Mouse (Mus musculus): ENCODE data around the gene Mboat7. TPM values are rescaled to one million over a fixed set of nuclear protein-coding genes. Genes with fewer than 3 reads are reported as not detected.

Mboat7 gene
- polyA plus RNA-seq, 1 experiment from 2014 or later, result 62.4 TPM

GRCm38 (mm10) chr7:3665215-3666114, 27.9 kb downstream of the Mboat7 start, which contains the start of gene Leng1:
Gene Leng1, minus strand, starts transcription at chr7:3665840.
- no peaks in the 10 kb centered on the region for H3K27me3 ChIP-seq
- H3K36me3 ChIP-seq, result peaks cover 32% of the 10 kb centered on the region
- H3K27ac ChIP-seq (replicated peaks), result peak within 1 kb of the TSS; percentile 95
- WGBS, result 2% methylated on average over 45 of the region's 45 CpGs
- no peaks in the 10 kb centered on the region for H3K9me3 ChIP-seq (replicated peaks)
- peak within 1 kb of the TSS; percentile 78 for H3K4me3 ChIP-seq (replicated peaks)
- H3K4me1 ChIP-seq, result peaks cover 30% of the 10 kb centered on the region
- peak within 1 kb of the TSS; percentile 83 for H3K4me2 ChIP-seq (replicated peaks)
- peak within 1 kb of the TSS; percentile 87 for H3K9ac ChIP-seq
- peak; percentile 98 for ATAC-seq (ENCODE audit: insufficient number of reproducible peaks, low FRiP score, low TSS enrichment, low read depth)

- Histone ChIP-seq H3K27ac (replicated peaks) (peak overlapping the region; percentile 95), H3K9me3 (replicated peaks) (no peaks in the 10 kb centered on the region), H3K4me3 (replicated peaks) (peak overlapping the region; percentile 78), H3K4me2 (replicated peaks) (peak overlapping the region; percentile 83), H3K9ac (peak overlapping the region; percentile 87), H3K4me1 (peaks cover 30% of the 10 kb centered on the region), H3K27me3 (no peaks in the 10 kb centered on the region), H3K36me3 (peaks cover 40% of the 10 kb centered on the region)
- peak; percentile 16 for ATAC-seq (ENCODE audit: insufficient number of reproducible peaks, low FRiP score, low TSS enrichment, low read depth)
- WGBS, result 27% methylated on average over 15 of the region's 15 CpGs
Observed at GRCm38 (mm10) chr7:3664524-3665214, 28.7 kb downstream of the Mboat7 start.

- WGBS, result 88% methylated on average over 14 of the region's 14 CpGs
- H3K9ac ChIP-seq, result no peak overlapping the region
- no peaks in the 10 kb centered on the region for H3K27me3 ChIP-seq
- H3K4me1 ChIP-seq, result peaks cover 9% of the 10 kb centered on the region
- no peak overlapping the region for H3K27ac ChIP-seq (replicated peaks)
- no peak overlapping the region for H3K4me3 ChIP-seq (replicated peaks)
- H3K9me3 ChIP-seq (replicated peaks), result no peaks in the 10 kb centered on the region
- H3K36me3 ChIP-seq, result peaks cover 98% of the 10 kb centered on the region
- no peak for ATAC-seq (ENCODE audit: insufficient number of reproducible peaks, low FRiP score, low TSS enrichment, low read depth)
- H3K4me2 ChIP-seq (replicated peaks), result no peak overlapping the region
Observed at GRCm38 (mm10) chr7:3658578-3658977, 34.7 kb downstream of the Mboat7 start.

GRCm38 (mm10) chr7:3656966-3657365, 36.4 kb downstream of the Mboat7 start:
- no peaks in the 10 kb centered on the region for H3K9me3 ChIP-seq (replicated peaks)
- H3K4me2 ChIP-seq (replicated peaks), result no peak overlapping the region
- H3K4me3 ChIP-seq (replicated peaks), result no peak overlapping the region
- no peak overlapping the region for H3K9ac ChIP-seq
- no peaks in the 10 kb centered on the region for H3K4me1 ChIP-seq
- H3K27ac ChIP-seq (replicated peaks), result no peak overlapping the region
- peaks cover 98% of the 10 kb centered on the region for H3K36me3 ChIP-seq
- 83% methylated on average over 4 of the region's 4 CpGs for WGBS
- no peaks in the 10 kb centered on the region for H3K27me3 ChIP-seq
- ATAC-seq (ENCODE audit: insufficient number of reproducible peaks, low FRiP score, low TSS enrichment, low read depth), result no peak

- H3K4me1 ChIP-seq, result peaks cover 33% of the 10 kb centered on the region
- H3K36me3 ChIP-seq, result peaks cover 24% of the 10 kb centered on the region
- peak overlapping the region; percentile 64 for H3K4me2 ChIP-seq (replicated peaks)
- H3K4me3 ChIP-seq (replicated peaks), result peak overlapping the region; percentile 98
- H3K27ac ChIP-seq (replicated peaks), result no peak overlapping the region
- no peaks in the 10 kb centered on the region for H3K9me3 ChIP-seq (replicated peaks)
- ATAC-seq (ENCODE audit: insufficient number of reproducible peaks, low FRiP score, low TSS enrichment, low read depth), result no peak
- H3K9ac ChIP-seq, result peak overlapping the region; percentile 99
- 55% methylated on average over 4 of the region's 4 CpGs for WGBS
- H3K27me3 ChIP-seq, result no peaks in the 10 kb centered on the region
Observed at GRCm38 (mm10) chr7:3646641-3647040, 46.7 kb downstream of the Mboat7 start.

GRCm38 (mm10) chr7:3646188-3646587, 47.1 kb downstream of the Mboat7 start:
- peak overlapping the region; percentile 99; the same call in 1 of the 2 replicates for H3K27ac ChIP-seq (replicated peaks)
- 14% methylated on average over 9 of the region's 9 CpGs for WGBS
- peaks cover 33% of the 10 kb centered on the region for H3K4me1 ChIP-seq
- H3K36me3 ChIP-seq, result peaks cover 24% of the 10 kb centered on the region
- no peak for ATAC-seq (ENCODE audit: insufficient number of reproducible peaks, low FRiP score, low TSS enrichment, low read depth)
- H3K4me2 ChIP-seq (replicated peaks), result peak overlapping the region; percentile 64
- H3K9me3 ChIP-seq (replicated peaks), result no peaks in the 10 kb centered on the region
- H3K4me3 ChIP-seq (replicated peaks), result peak overlapping the region; percentile 98
- peak overlapping the region; percentile 99 for H3K9ac ChIP-seq
- no peaks in the 10 kb centered on the region for H3K27me3 ChIP-seq

GRCm38 (mm10) chr7:3645488-3646025, 47.8 kb downstream of the Mboat7 start:
- H3K4me1 ChIP-seq, result peaks cover 33% of the 10 kb centered on the region
- peaks cover 24% of the 10 kb centered on the region for H3K36me3 ChIP-seq
- peak overlapping the region; percentile 99 for H3K9ac ChIP-seq
- peak overlapping the region; percentile 64 for H3K4me2 ChIP-seq (replicated peaks)
- no peaks in the 10 kb centered on the region for H3K9me3 ChIP-seq (replicated peaks)
- WGBS, result under 1% methylated on average over 51 of the region's 58 CpGs
- ATAC-seq (ENCODE audit: insufficient number of reproducible peaks, low FRiP score, low TSS enrichment, low read depth), result no peak
- H3K27ac ChIP-seq (replicated peaks), result peak overlapping the region; percentile 99
- peak overlapping the region; percentile 98 for H3K4me3 ChIP-seq (replicated peaks)
- H3K27me3 ChIP-seq, result no peaks in the 10 kb centered on the region

- WGBS, result under 1% methylated on average over 56 of the region's 58 CpGs
Observed at GRCm38 (mm10) chr7:3644672-3645487, 48.4 kb downstream of the Mboat7 start, which contains the start of gene Cnot3. Gene Cnot3, plus strand, starts transcription at chr7:3645268.

GRCm38 (mm10) chr7:3644348-3644671, 49.0 kb downstream of the Mboat7 start:
- H3K36me3 ChIP-seq, result peaks cover 33% of the 10 kb centered on the region
- H3K9ac ChIP-seq, result no peak overlapping the region
- peaks cover 33% of the 10 kb centered on the region for H3K4me1 ChIP-seq
- peak overlapping the region; percentile 82 for H3K27ac ChIP-seq (replicated peaks)
- WGBS, result 1% methylated on average over 11 of the region's 11 CpGs
- no peaks in the 10 kb centered on the region for H3K9me3 ChIP-seq (replicated peaks)
- no peaks in the 10 kb centered on the region for H3K27me3 ChIP-seq
- H3K4me3 ChIP-seq (replicated peaks), result peak overlapping the region; percentile 98
- no peak for ATAC-seq (ENCODE audit: insufficient number of reproducible peaks, low FRiP score, low TSS enrichment, low read depth)
- H3K4me2 ChIP-seq (replicated peaks), result peak overlapping the region; percentile 64

More at GRCm38 (mm10) chr7:3644672-3645487, 48.4 kb downstream of the Mboat7 start, which contains the start of gene Cnot3:
- H3K9me3 ChIP-seq (replicated peaks), result no peaks in the 10 kb centered on the region
- peak within 1 kb of the TSS; percentile 64 for H3K4me2 ChIP-seq (replicated peaks)
- H3K4me1 ChIP-seq, result peaks cover 33% of the 10 kb centered on the region
- peak within 1 kb of the TSS; percentile 99 for H3K9ac ChIP-seq
- no peaks in the 10 kb centered on the region for H3K27me3 ChIP-seq
- peak; percentile 98 for ATAC-seq (ENCODE audit: insufficient number of reproducible peaks, low FRiP score, low TSS enrichment, low read depth)
- peak within 1 kb of the TSS; percentile 98 for H3K4me3 ChIP-seq (replicated peaks)
- H3K27ac ChIP-seq (replicated peaks), result peak within 1 kb of the TSS; percentile 99
- H3K36me3 ChIP-seq, result peaks cover 27% of the 10 kb centered on the region

GRCm38 (mm10) chr7:3643843-3644242, 49.5 kb downstream of the Mboat7 start:
- H3K9ac ChIP-seq, result no peak overlapping the region
- peaks cover 37% of the 10 kb centered on the region for H3K36me3 ChIP-seq
- no peak overlapping the region for H3K27ac ChIP-seq (replicated peaks)
- WGBS, result 21% methylated on average over 9 of the region's 9 CpGs
- H3K4me2 ChIP-seq (replicated peaks), result peak overlapping the region; percentile 64
- H3K4me1 ChIP-seq, result peaks cover 33% of the 10 kb centered on the region
- no peak for ATAC-seq (ENCODE audit: insufficient number of reproducible peaks, low FRiP score, low TSS enrichment, low read depth)
- no peaks in the 10 kb centered on the region for H3K9me3 ChIP-seq (replicated peaks)
- no peaks in the 10 kb centered on the region for H3K27me3 ChIP-seq
- peak overlapping the region; percentile 98 for H3K4me3 ChIP-seq (replicated peaks)

Measured in embryonic facial prominence, embryonic 15.5 days (tissue).